Mouse (Mus musculus) liver, embryonic 14.5 days (tissue): ENCODE data around the gene Scgb1a1. TPM values are rescaled to one million over a fixed set of nuclear protein-coding genes. Genes with fewer than 3 reads are reported as not detected.
A peak's percentile ranks its signal among the peaks of the same experiment; 100 is the strongest.

Experiments
- ATAC-seq: fragments of 200-750 bp; cut with Nextera tagmentation; 2 replicates; pipeline ENCODE4 v1.8.0; 2017; ENCODE audit warnings: moderate number of reproducible peaks, mild to moderate bottlenecking, moderate library complexity; ENCODE audit not compliant: insufficient read depth
- DNase-seq, 3 experiments: peaks; one replicate each; pipeline ENCODE4 v3.0.0-alpha.2; 2012 to 2013; ENCODE audit warnings: low read depth in 3 of 3, low spot score in 3 of 3
- H3K27ac ChIP-seq: fragments of 300-500 bp; sonication (generic); 2 replicates; pipeline ENCODE4 v1.5.1; 2014; ENCODE audit warnings: moderate library complexity, mild to moderate bottlenecking, control low read depth, inconsistent platforms
- H3K27me3 ChIP-seq: fragments of 300-500 bp; sonication (generic); 2 replicates; pipeline ENCODE4 v1.6.1; 2014; ENCODE audit warnings: mild to moderate bottlenecking, low read length, moderate library complexity; ENCODE audit not compliant: control insufficient read depth, insufficient read depth
- H3K36me3 ChIP-seq: fragments of 300-500 bp; sonication (generic); replicated peaks from 2 replicates; pipeline ENCODE4 v1.6.1; 2014; ENCODE audit warnings: low read depth; ENCODE audit not compliant: control insufficient read depth, insufficient read depth
- H3K4me1 ChIP-seq, 2 experiments: fragments of 200-500 bp in 1 of 2; fragments of 300-500 bp in 1 of 2; sonication (generic) in 1 of 2; replicated peaks; 2 replicates each; pipeline ENCODE4 v1.6.1; 2012 to 2014; ENCODE audit warnings: antibody characterized with exemption in 1 of 2, inconsistent platforms in 1 of 2, low read length in 1 of 2; ENCODE audit not compliant: control insufficient read depth in 2 of 2, insufficient read depth in 2 of 2
- H3K4me2 ChIP-seq: fragments of 300-500 bp; sonication (generic); 2 replicates; pipeline ENCODE4 v1.6.1; 2014; ENCODE audit warnings: low read depth, mild to moderate bottlenecking, control low read depth, moderate library complexity
- H3K4me3 ChIP-seq, 2 experiments: fragments of 200-500 bp in 1 of 2; fragments of 300-500 bp in 1 of 2; sonication (generic) in 1 of 2; 2 replicates each; pipeline ENCODE4 v1.5.1; 2012 to 2014; ENCODE audit warnings: low read depth in 2 of 2, low read length in 2 of 2, mild to moderate bottlenecking in 2 of 2, control low read depth in 1 of 2, inconsistent platforms in 1 of 2, moderate library complexity in 1 of 2; ENCODE audit not compliant: insufficient read depth in 1 of 2
- H3K9ac ChIP-seq: fragments of 300-500 bp; sonication (generic); replicated peaks from 2 replicates; pipeline ENCODE4 v1.6.1; 2014; ENCODE audit warnings: mild to moderate bottlenecking, control low read depth, moderate library complexity
- H3K9me3 ChIP-seq: fragments of 300-500 bp; sonication (generic); 2 replicates; pipeline ENCODE4 v1.6.1; 2016; ENCODE audit warnings: low read length, mixed read lengths; ENCODE audit not compliant: control insufficient read depth
- CTCF ChIP-seq: IDR thresholded peaks from 2 replicates; pipeline ENCODE4 v1.5.1; 2016; ENCODE audit warnings: antibody characterized with exemption, low read depth, control low read depth
- EP300 ChIP-seq: IDR thresholded peaks from 2 replicates; pipeline ENCODE4 v1.6.1; 2016; ENCODE audit warnings: antibody characterized with exemption, low read depth
- WGBS: fragments of 180-500 bp; shearing (Covaris S2); extraction: QIAGEN DNeasy Blood & Tissue Kit; methylation state at CpG from one replicate; pipeline ENCODE4 v1.1.7; 2014; ENCODE audit not compliant: insufficient replicate concordance; 5-methylcytosine and 5-hydroxymethylcytosine counted together
- polyA plus RNA-seq, 2 experiments: library from polyadenylated mRNA; depleted of rRNA in 1 of 2; stranded (reverse) in 1 of 2; unstranded in 1 of 2; fragments of >200 nt; fragmentation: Nextera tagmentation in 1 of 2; extraction: Ambion mirVana in 1 of 2; gene quantifications; 2 replicates each; pipeline versions ENCODE4 v1.2.1 to v1.2.3; 2012 to 2014

Gene Scgb1a1
- polyA plus RNA-seq, 2 experiments, result not detected

DNA sequence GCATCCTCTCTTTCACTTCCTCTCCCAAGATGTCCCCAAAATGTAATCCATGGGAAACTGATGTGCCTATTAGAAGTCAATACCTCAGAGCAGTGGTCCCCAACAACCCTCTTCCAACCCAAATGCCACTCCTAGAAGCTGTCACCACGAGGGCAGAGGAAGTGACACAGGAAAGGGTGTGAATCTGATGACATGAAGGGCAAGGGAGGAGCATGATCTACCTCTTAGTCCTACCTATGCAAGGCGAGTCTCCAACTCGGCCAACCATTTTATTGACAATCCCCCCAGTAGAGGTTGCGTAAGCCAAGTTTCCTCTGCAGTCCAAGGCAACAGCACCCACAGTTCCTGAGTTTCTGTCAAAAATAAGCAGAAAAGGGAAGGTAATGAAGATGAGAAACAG is 28.5 kb upstream of the Scgb1a1 start:
- ATAC-seq (no peak), DNase-seq (no peak)
- H3K36me3 ChIP-seq, result no peaks in the 10 kb centered on the region
- no peaks in the 10 kb centered on the region for H3K4me1 ChIP-seq
- no peaks in the 10 kb centered on the region for H3K27me3 ChIP-seq
- WGBS, result 49% methylated on average over 4 of the region's 4 CpGs
- H3K9ac ChIP-seq, result no peak overlapping the region
- H3K9me3 ChIP-seq, result no peaks in the 10 kb centered on the region
- H3K4me2 ChIP-seq, result no peak overlapping the region
- no peak overlapping the region for H3K4me3 ChIP-seq
- H3K27ac ChIP-seq, result no peak overlapping the region
- TF ChIP-seq EP300 (no peak), CTCF (no peak)

GRCm38 (mm10) chr19:9112043-9112442 is 24.3 kb upstream of the Scgb1a1 start:
- H3K9me3 ChIP-seq, result no peaks in the 10 kb centered on the region
- H3K4me3 ChIP-seq, result no peak overlapping the region
- no peaks in the 10 kb centered on the region for H3K36me3 ChIP-seq
- no peak for DNase-seq
- WGBS, result 61% methylated on average over 8 of the region's 8 CpGs
- peaks cover 0 to 4% of the 10 kb centered on the region in 2 experiments; a peak in 1 of 4 replicates for H3K4me1 ChIP-seq
- H3K4me2 ChIP-seq, result no peak overlapping the region
- TF ChIP-seq CTCF (no peak), EP300 (no peak)
- H3K27me3 ChIP-seq, result no peaks in the 10 kb centered on the region
- no peak for ATAC-seq
- H3K9ac ChIP-seq, result no peak overlapping the region
- no peak overlapping the region for H3K27ac ChIP-seq

DNA sequence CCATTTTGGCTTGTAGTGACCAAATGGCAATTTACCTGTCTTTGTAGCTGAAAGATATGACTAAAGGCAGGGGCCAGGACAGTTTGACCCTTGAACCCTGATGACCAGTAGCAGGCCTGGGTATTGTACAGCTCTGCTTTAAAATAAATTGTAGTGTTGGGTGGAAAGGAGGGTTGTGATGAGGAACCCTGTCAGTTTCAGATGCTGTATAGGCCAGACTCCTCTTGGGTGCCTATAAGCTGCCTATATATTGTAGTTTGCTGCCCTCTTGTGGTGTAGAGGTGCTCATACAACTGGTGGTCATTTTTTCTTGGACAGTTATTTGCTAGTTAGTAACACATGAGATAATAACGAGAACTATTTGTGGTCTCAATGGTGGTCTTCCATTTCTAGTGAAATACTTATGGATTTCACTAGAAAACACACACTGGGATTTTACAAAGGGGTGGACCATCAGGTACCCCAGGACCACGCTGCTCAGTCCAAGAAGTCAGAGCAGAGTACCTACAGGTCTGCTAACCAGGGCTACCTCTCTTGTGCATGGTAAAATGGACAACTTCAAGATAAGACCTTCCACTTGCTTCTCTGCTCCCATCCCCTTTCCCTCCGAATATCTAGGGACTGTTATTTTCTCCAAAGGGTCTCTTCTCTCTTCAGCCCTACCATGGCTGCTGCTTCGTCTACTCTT is 22.6 kb upstream of the Scgb1a1 start:
- no peak overlapping the region for H3K4me3 ChIP-seq
- H3K9me3 ChIP-seq, result no peaks in the 10 kb centered on the region
- ATAC-seq (peak; percentile 64), DNase-seq (peak; percentile 49 to 50 (median 50))
- H3K9ac ChIP-seq, result no peak overlapping the region
- H3K4me2 ChIP-seq, result no peak overlapping the region
- H3K4me1 ChIP-seq, result peaks cover 0 to 4% of the 10 kb centered on the region in 2 experiments; a peak in 1 of 4 replicates
- no peaks in the 10 kb centered on the region for H3K27me3 ChIP-seq
- TF ChIP-seq CTCF (peak; percentile 79), EP300 (no peak)
- no peak overlapping the region for H3K27ac ChIP-seq
- WGBS, result 43% methylated on average over 4 of the region's 4 CpGs
- H3K36me3 ChIP-seq, result no peaks in the 10 kb centered on the region

- no peaks in the 10 kb centered on the region for H3K9me3 ChIP-seq
- H3K4me1 ChIP-seq, result peaks cover 0 to 4% of the 10 kb centered on the region in 2 experiments; a peak in 1 of 4 replicates
- TF ChIP-seq EP300 (no peak), CTCF (no peak)
- WGBS, result 67% methylated on average over 1 of the region's 1 CpGs
- H3K27me3 ChIP-seq, result no peaks in the 10 kb centered on the region
- H3K4me3 ChIP-seq, result no peak overlapping the region
- no peak for ATAC-seq
- DNase-seq, result no peak
- no peak overlapping the region for H3K4me2 ChIP-seq
- no peak overlapping the region for H3K9ac ChIP-seq
- no peak overlapping the region for H3K27ac ChIP-seq
- no peaks in the 10 kb centered on the region for H3K36me3 ChIP-seq
Observed at GRCm38 (mm10) chr19:9108536-9108935, 20.8 kb upstream of the Scgb1a1 start.

GRCm38 (mm10) chr19:9107379-9107755 is 19.6 kb upstream of the Scgb1a1 start:
- DNase-seq (no peak), ATAC-seq (peak; percentile 33; the same call in 1 of the 2 replicates)
- WGBS, result 46% methylated on average over 1 of the region's 1 CpGs
- Histone ChIP-seq H3K27me3 (no peaks in the 10 kb centered on the region), H3K27ac (no peak overlapping the region), H3K4me2 (no peak overlapping the region), H3K9me3 (no peaks in the 10 kb centered on the region), H3K36me3 (no peaks in the 10 kb centered on the region), H3K4me1 (peaks cover 0 to 4% of the 10 kb centered on the region in 2 experiments; a peak in 1 of 4 replicates), H3K4me3 (no peak overlapping the region), H3K9ac (no peak overlapping the region)
- TF ChIP-seq CTCF, result no peak
- no peak for TF ChIP-seq EP300
